Mouse (Mus musculus): ENCODE measurements around the gene Acad9.

DNA sequence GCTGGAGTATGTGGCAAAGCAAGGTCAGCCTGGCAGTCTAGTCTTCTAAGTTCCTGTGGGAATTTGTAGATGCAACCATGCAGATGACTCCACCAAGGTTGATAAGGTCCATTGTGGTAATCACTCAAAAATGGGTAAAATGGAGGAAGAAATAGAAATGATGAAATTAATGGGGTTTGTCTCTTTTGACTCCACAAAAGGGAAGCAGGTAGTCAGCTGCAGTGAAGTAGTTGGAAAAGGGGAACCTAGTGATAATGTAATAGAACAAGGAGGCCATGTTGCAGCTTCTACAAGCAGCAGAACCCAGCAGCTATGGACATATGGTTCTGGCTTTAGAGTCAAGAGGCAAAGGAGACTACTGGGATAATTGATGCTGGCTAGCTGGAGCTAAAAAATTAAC, 70.4 kb downstream of the Acad9 start:
- TF ChIP-seq ELF1 (IDR thresholded peaks at IDR 0.05; ENCODE audit: low read depth, low read length) (no peak), CTCF (conservative IDR thresholded peaks at IDR 0.05 in 1 of 2, IDR thresholded peaks at IDR 0.05 in 1 of 2; ENCODE audit: low read depth in 2 of 2, low read length in 2 of 2) (no peak), MAZ (IDR thresholded peaks at IDR 0.05; ENCODE audit: low read depth, low read length) (no peak)
